Mouse (Mus musculus): ENCODE data around the gene Cnbp. TPM values are rescaled to one million over a fixed set of nuclear protein-coding genes. Genes with fewer than 3 reads are reported as not detected.

The Cnbp gene
- polyA plus RNA-seq, 1 experiment, result 184 TPM

GRCm38 (mm10) chr6:87797321-87797720, 53.6 kb downstream of the Cnbp start:
- WGBS, result 11% methylated on average over 2 of the region's 2 CpGs
- Histone ChIP-seq H3K4me3 (ENCODE audit: insufficient read depth, low read depth, low read length) (no peak overlapping the region), H3K36me3 (ENCODE audit: control insufficient read depth, insufficient read depth, low read length) (no peaks in the 10 kb centered on the region; the same call in 1 of the 2 replicates), H3K27me3 (replicated peaks; ENCODE audit: control insufficient read depth, insufficient read depth, low read length) (no peaks in the 10 kb centered on the region), H3K4me1 (ENCODE audit: control insufficient read depth, insufficient read depth, low read length) (no peaks in the 10 kb centered on the region; the same call in 1 of the 2 replicates), H3K27ac (ENCODE audit: insufficient read depth, low read depth, low read length) (no peak overlapping the region)
- DNase-seq, result peak; percentile 51
- no peak for TF ChIP-seq POLR2A (IDR thresholded peaks at IDR 0.05; ENCODE audit: low read depth, low read length)
- no peak for TF ChIP-seq CTCF (conservative IDR thresholded peaks at IDR 0.05; ENCODE audit: insufficient read depth, insufficient read length, low read depth, low read length)

- no peak for DNase-seq
- Histone ChIP-seq H3K27me3 (replicated peaks; ENCODE audit: control insufficient read depth, insufficient read depth, low read length) (no peaks in the 10 kb centered on the region), H3K4me3 (ENCODE audit: insufficient read depth, low read depth, low read length) (no peak overlapping the region), H3K36me3 (ENCODE audit: control insufficient read depth, insufficient read depth, low read length) (no peaks in the 10 kb centered on the region; the same call in 1 of the 2 replicates), H3K4me1 (ENCODE audit: control insufficient read depth, insufficient read depth, low read length) (no peaks in the 10 kb centered on the region; the same call in 1 of the 2 replicates), H3K27ac (ENCODE audit: insufficient read depth, low read depth, low read length) (no peak overlapping the region)
- no peak for TF ChIP-seq CTCF (conservative IDR thresholded peaks at IDR 0.05; ENCODE audit: insufficient read depth, insufficient read length, low read depth, low read length)
- no peak for TF ChIP-seq POLR2A (IDR thresholded peaks at IDR 0.05; ENCODE audit: low read depth, low read length)
- 96% methylated on average over 6 of the region's 6 CpGs for WGBS
Observed at GRCm38 (mm10) chr6:87796251-87796880, 54.5 kb downstream of the Cnbp start.

DNA sequence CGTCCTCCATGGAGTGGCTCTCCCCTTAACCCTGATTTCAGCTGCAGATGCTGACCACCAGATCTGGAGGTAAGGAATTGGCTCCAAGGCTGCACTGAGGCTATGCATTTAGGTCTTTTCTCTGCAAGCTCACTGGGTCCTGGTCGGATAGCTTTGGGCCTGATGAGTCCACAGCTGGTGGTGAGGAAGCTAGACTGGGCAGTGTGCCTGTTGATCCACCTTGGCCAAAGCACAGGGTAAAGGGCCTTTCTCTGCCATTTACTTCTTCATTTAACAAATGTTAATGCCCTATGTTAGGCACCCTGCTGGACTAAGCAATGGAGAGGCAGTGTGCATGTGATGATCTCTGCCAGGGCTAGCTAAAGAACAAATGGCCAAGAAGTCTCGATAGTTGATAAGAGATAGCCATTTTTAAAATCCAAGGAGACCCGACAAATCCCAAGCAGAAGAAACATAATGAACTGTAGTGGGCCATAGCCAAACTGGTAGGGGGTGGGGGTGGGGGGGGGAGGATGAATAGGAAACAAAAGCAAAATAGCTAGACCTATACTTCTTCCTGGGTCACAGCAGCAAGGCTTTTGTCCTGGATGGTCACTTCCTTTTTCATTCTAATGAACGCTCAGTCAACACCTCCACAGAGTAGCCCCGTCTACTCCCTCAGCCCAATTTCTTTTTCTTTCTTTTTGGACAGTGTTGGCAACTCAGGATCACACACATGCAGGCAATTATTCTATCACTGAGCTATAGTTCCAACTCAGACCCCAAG, 55.3 kb downstream of the Cnbp start:
- no peak for TF ChIP-seq POLR2A (IDR thresholded peaks at IDR 0.05; ENCODE audit: low read depth, low read length)
- TF ChIP-seq CTCF (conservative IDR thresholded peaks at IDR 0.05; ENCODE audit: insufficient read depth, insufficient read length, low read depth, low read length), result no peak
- DNase-seq, result no peak
- no peaks in the 10 kb centered on the region for H3K27me3 ChIP-seq (replicated peaks; ENCODE audit: control insufficient read depth, insufficient read depth, low read length)
- no peaks in the 10 kb centered on the region; the same call in 1 of the 2 replicates for H3K4me1 ChIP-seq (ENCODE audit: control insufficient read depth, insufficient read depth, low read length)
- WGBS, result 80% methylated on average over 6 of the region's 6 CpGs
- no peak overlapping the region for H3K27ac ChIP-seq (ENCODE audit: insufficient read depth, low read depth, low read length)
- no peak overlapping the region for H3K4me3 ChIP-seq (ENCODE audit: insufficient read depth, low read depth, low read length)
- no peaks in the 10 kb centered on the region; the same call in 1 of the 2 replicates for H3K36me3 ChIP-seq (ENCODE audit: control insufficient read depth, insufficient read depth, low read length)

DNA sequence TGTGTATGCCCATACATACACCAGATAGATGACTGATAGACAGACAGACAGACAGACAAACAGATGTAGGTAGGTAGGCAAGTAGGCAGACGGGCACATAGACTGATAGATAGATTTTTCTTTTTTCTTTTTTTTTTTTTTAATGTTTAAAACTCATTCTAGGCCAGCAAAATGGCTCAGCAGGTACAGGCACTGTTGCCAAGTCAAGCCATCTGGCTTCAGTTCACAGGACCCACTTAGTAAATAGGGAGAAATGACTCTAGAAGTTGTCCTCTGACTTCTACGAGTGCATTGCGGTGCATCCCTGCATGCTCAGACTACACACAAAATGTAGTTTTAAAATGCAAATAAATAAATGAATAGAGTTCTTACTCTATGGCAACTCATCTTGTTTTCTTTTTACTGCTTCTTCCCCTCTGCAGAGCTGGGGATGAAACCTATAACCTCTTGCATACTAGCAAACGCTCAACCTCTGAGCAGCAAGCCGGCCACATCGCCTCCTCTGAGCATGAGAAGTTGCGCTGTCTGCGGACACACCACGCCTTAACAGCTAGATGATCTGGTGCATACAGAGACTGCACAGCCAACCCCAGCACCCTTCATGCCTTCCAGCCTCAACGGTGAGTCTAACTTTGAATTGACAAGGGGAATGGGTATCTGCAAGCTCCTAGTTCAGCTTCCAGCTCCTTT, 56.9 kb downstream of the Cnbp start:
- Histone ChIP-seq H3K27ac (ENCODE audit: insufficient read depth, low read depth, low read length) (no peak overlapping the region), H3K27me3 (replicated peaks; ENCODE audit: control insufficient read depth, insufficient read depth, low read length) (no peaks in the 10 kb centered on the region), H3K4me1 (ENCODE audit: control insufficient read depth, insufficient read depth, low read length) (peaks cover 1% of the 10 kb centered on the region; the same call in 1 of the 2 replicates), H3K36me3 (ENCODE audit: control insufficient read depth, insufficient read depth, low read length) (no peaks in the 10 kb centered on the region; the same call in 1 of the 2 replicates), H3K4me3 (ENCODE audit: insufficient read depth, low read depth, low read length) (no peak overlapping the region)
- TF ChIP-seq CTCF (conservative IDR thresholded peaks at IDR 0.05; ENCODE audit: insufficient read depth, insufficient read length, low read depth, low read length), result no peak
- TF ChIP-seq POLR2A (IDR thresholded peaks at IDR 0.05; ENCODE audit: low read depth, low read length), result no peak
- DNase-seq, result no peak
- 95% methylated on average over 10 of the region's 10 CpGs for WGBS

Other genes with a start within 250 kb of the Cnbp start
- 2.6 TPM in 2 replicates for gene Aplf, start 178.9 kb downstream of the Cnbp start, polyA plus RNA-seq (2012; rRNA removed)
- gene Efcc1, start 120.2 kb downstream of the Cnbp start, polyA plus RNA-seq (2012; rRNA removed), result 2.7 and 3.0 TPM in 2 replicates
- gene Gp9, start 73.0 kb downstream of the Cnbp start, polyA plus RNA-seq (2012; rRNA removed), result 0.66 and 1.1 TPM in 2 replicates
- 49.5 and 52.0 TPM in 2 replicates for gene Rab43, start 38.9 kb downstream of the Cnbp start, polyA plus RNA-seq (2012; rRNA removed)
- gene Gm45140, start 15.3 kb downstream of the Cnbp start, polyA plus RNA-seq (2012; rRNA removed), result 0.53 and 0.77 TPM in 2 replicates
- gene Isy1, start 12.3 kb downstream of the Cnbp start, polyA plus RNA-seq (2012; rRNA removed), result 14.1 and 18.4 TPM in 2 replicates
- 35.5 and 41.4 TPM in 2 replicates for gene Copg1, start 36.7 kb upstream of the Cnbp start, polyA plus RNA-seq (2012; rRNA removed)
- 19.8 and 21.2 TPM in 2 replicates for gene Hmces, start 62.8 kb upstream of the Cnbp start, polyA plus RNA-seq (2012; rRNA removed)
- 2.3 and 3.2 TPM in 2 replicates for gene H1fx, start 130.5 kb upstream of the Cnbp start, polyA plus RNA-seq (2012; rRNA removed)
- 316 and 386 TPM in 2 replicates for gene Rab7, start 194.2 kb upstream of the Cnbp start, polyA plus RNA-seq (2012; rRNA removed)
- gene Rpn1, start 233.4 kb upstream of the Cnbp start, polyA plus RNA-seq (2012; rRNA removed), result 161 and 188 TPM in 2 replicates

All from kidney, adult 2 months (tissue).